Mouse (Mus musculus): ENCODE results near the gene Rgs13.

- no peak for TF ChIP-seq CTCF (conservative IDR thresholded peaks at IDR 0.05; ENCODE audit: insufficient read depth, insufficient read length, low read depth, low read length)
- no peak for TF ChIP-seq POLR2A (IDR thresholded peaks at IDR 0.05; ENCODE audit: low read depth, low read length)
Observed at GRCm38 (mm10) chr1:144139847-144140246, 37.3 kb downstream of the Rgs13 start.
